In the genomic region with DNA sequence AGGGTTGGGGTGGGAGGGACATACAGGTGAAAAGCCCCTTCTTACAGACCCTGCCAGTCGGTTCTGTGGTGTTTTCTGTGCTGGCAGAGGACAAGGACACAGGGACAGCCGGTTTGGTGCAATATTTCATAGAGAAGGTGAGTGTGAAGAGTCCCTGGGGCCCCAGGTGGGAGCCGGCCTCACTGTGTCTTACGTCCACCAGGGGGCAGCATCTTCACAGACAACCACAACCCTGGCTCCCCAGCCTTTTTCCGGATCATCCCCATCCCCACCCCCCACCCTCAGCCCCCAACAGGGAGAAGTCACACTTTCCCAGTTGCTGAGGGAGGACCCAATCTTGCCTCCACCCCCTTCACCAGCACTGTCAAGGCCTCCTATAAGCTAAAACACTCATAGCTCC, we compare ENCODE assay signal across 8 mouse cellular contexts. TPM values are rescaled to one million over a fixed set of nuclear protein-coding genes. Genes with fewer than 3 reads are reported as not detected.
DNase-seq lines count a peak whose midpoint lies in the region; ATAC-seq and TF ChIP-seq lines count a peak whose summit lies in the region.

No protein-coding gene starts in this region.

- no peaks in the 10 kb centered on the region for H3K27me3 ChIP-seq in embryonic facial prominence, embryonic 11.5 days (ENCODE audit: control insufficient read depth, insufficient read depth, low read length)

- TF ChIP-seq POLR2A in bone marrow, adult 2 months (IDR thresholded peaks at IDR 0.05; ENCODE audit: borderline replicate concordance, control insufficient read depth, low read depth, low read length), result no peak

- H3K4me3 ChIP-seq in bone marrow, adult 2 months (replicated peaks; ENCODE audit: control insufficient read depth, low read depth, low read length), result no peak overlapping the region
- no peak overlapping the region for H3K4me3 ChIP-seq in embryonic facial prominence, embryonic 11.5 days (ENCODE audit: low read depth, low read length)

- H3K4me2 ChIP-seq in embryonic facial prominence, embryonic 11.5 days (ENCODE audit: low read depth, low read length), result no peak overlapping the region

- H3K27ac ChIP-seq in bone marrow, adult 2 months (ENCODE audit: control insufficient read depth, insufficient read depth, low read depth, low read length, poor library complexity), result no peak overlapping the region
- H3K27ac ChIP-seq in embryonic facial prominence, embryonic 11.5 days (replicated peaks; ENCODE audit: low read depth, low read length), result no peak overlapping the region

- no peaks in the 10 kb centered on the region for H3K36me3 ChIP-seq in embryonic facial prominence, embryonic 11.5 days (replicated peaks; ENCODE audit: control insufficient read depth, insufficient read depth, low read depth, low read length)

- TF ChIP-seq CTCF in bone marrow, adult 2 months (IDR thresholded peaks at IDR 0.05; ENCODE audit: control insufficient read depth, insufficient read depth, low read length), result peak; percentile 76

- peak; percentile 23 for DNase-seq in gastrocnemius, adult 18-20 months (ENCODE audit: low spot score)
- no peak for DNase-seq in gastrocnemius, postnatal 25 days
- peak; percentile 49 for DNase-seq in 416B (ENCODE audit: low read depth)
- DNase-seq in embryonic facial prominence, embryonic 11.5 days (ENCODE audit: low spot score), result peak; percentile 65
- peak; percentile 74 for DNase-seq in induced T-regulatory cell, adult 2 months (ENCODE audit: low read depth)
- peak; percentile 55 for DNase-seq in lung, postnatal 36 days
- peak; percentile 20 for DNase-seq in spleen, adult 12 weeks (ENCODE audit: low spot score)

- WGBS in bone marrow, adult 2 months, result 2% methylated on average over 5 of the region's 5 CpGs
- 0% methylated on average over 5 of the region's 5 CpGs for WGBS in embryonic facial prominence, embryonic 11.5 days

- ATAC-seq in embryonic facial prominence, embryonic 11.5 days (replicated peaks; ENCODE audit: insufficient number of reproducible peaks, low FRiP score, low TSS enrichment, low read depth), result no peak; the same call in 1 of the 2 replicates

- no peaks in the 10 kb centered on the region for H3K4me1 ChIP-seq in bone marrow, adult 2 months (ENCODE audit: control insufficient read depth, insufficient read depth, low read length)
- no peaks in the 10 kb centered on the region for H3K4me1 ChIP-seq in embryonic facial prominence, embryonic 11.5 days (ENCODE audit: control insufficient read depth, insufficient read depth, low read length)

- no peak overlapping the region for H3K9ac ChIP-seq in embryonic facial prominence, embryonic 11.5 days (replicated peaks; ENCODE audit: low read length)

- no peaks in the 10 kb centered on the region for H3K9me3 ChIP-seq in embryonic facial prominence, embryonic 11.5 days (replicated peaks; ENCODE audit: control insufficient read depth, low read length)

RNA-seq across cellular contexts. Expression of a gene that starts 15.7 kb away (rescaled TPM):
- total RNA-seq in gastrocnemius, adult 18-20 months (2021), result not detected
- total RNA-seq in gastrocnemius, postnatal 25 days (2021), result not detected
- not detected in 2 replicates for polyA plus RNA-seq in bone marrow, adult 2 months (2011; ENCODE audit: insufficient read depth, insufficient read length, low replicate concordance, missing spikeins)
- not detected in 2 replicates for polyA plus RNA-seq in embryonic facial prominence, embryonic 11.5 days (2014; fragmentation: Nextera tagmentation; extraction: Ambion mirVana)

RNA-seq across cellular contexts. Expression of a gene that starts 23.2 kb away (rescaled TPM):
- total RNA-seq in gastrocnemius, adult 18-20 months (2021), result 10 to 100 TPM; 23.8 to 29.2 TPM
- total RNA-seq in gastrocnemius, postnatal 25 days (2021), result 10 to 100 TPM; 24.8 to 30.6 TPM
- polyA plus RNA-seq in bone marrow, adult 2 months (2011; ENCODE audit: insufficient read depth, insufficient read length, low replicate concordance, missing spikeins), result 26.7 and 60.0 TPM in 2 replicates
- 65.0 and 66.6 TPM in 2 replicates for polyA plus RNA-seq in embryonic facial prominence, embryonic 11.5 days (2014; fragmentation: Nextera tagmentation; extraction: Ambion mirVana)

RNA-seq across cellular contexts. Expression of a gene that starts 32.8 kb away (rescaled TPM):
- total RNA-seq in gastrocnemius, adult 18-20 months (2021), result not detected
- not detected for total RNA-seq in gastrocnemius, postnatal 25 days (2021)
- not detected in 2 replicates for polyA plus RNA-seq in bone marrow, adult 2 months (2011; ENCODE audit: insufficient read depth, insufficient read length, low replicate concordance, missing spikeins)
- 3.0 and 3.4 TPM in 2 replicates for polyA plus RNA-seq in embryonic facial prominence, embryonic 11.5 days (2014; fragmentation: Nextera tagmentation; extraction: Ambion mirVana)

RNA-seq across cellular contexts. Expression of a gene that starts 49.5 kb away (rescaled TPM):
- not detected for total RNA-seq in gastrocnemius, adult 18-20 months (2021)
- not detected for total RNA-seq in gastrocnemius, postnatal 25 days (2021)
- polyA plus RNA-seq in bone marrow, adult 2 months (2011; ENCODE audit: insufficient read depth, insufficient read length, low replicate concordance, missing spikeins), result not detected in 2 replicates
- 0.36 and 0.46 TPM in 2 replicates for polyA plus RNA-seq in embryonic facial prominence, embryonic 11.5 days (2014; fragmentation: Nextera tagmentation; extraction: Ambion mirVana)
